ENCODE assay signal across 21 mouse cellular contexts in genomic region chr1:59878098-59878497, GRCm38 (mm10).
"Had no signal": no experiment of that assay in that cellular context is flagged by ENCODE, and none has a peak within 500 bp of the region (broad histone marks: within the 10 kb centered on the region; RNA-seq: fewer than 3 reads in every experiment).

No protein-coding gene starts in this region.

- H3K9me3 ChIP-seq: limb, embryonic 12.5 days; limb, embryonic 15.5 days; midbrain, embryonic 12.5 days; midbrain, embryonic 15.5 days; neural tube, embryonic 12.5 days; neural tube, embryonic 15.5 days had no signal

- H3K4me3 ChIP-seq: limb, embryonic 12.5 days; limb, embryonic 15.5 days; midbrain, embryonic 12.5 days; midbrain, embryonic 15.5 days; neural tube, embryonic 12.5 days; neural tube, embryonic 15.5 days had no signal

- ATAC-seq: liver, postnatal 0 days; lung, postnatal 0 days; midbrain, embryonic 15.5 days had no signal

- H3K27ac ChIP-seq: limb, embryonic 12.5 days; limb, embryonic 15.5 days; liver, embryonic 14.5 days; macrophage; midbrain, embryonic 12.5 days; midbrain, embryonic 15.5 days; neural tube, embryonic 12.5 days; neural tube, embryonic 15.5 days; stomach, postnatal 0 days had no signal

- H3K9ac ChIP-seq: limb, embryonic 12.5 days; limb, embryonic 15.5 days; liver, embryonic 14.5 days; liver, postnatal 0 days; lung, embryonic 14.5 days; midbrain, embryonic 12.5 days; midbrain, embryonic 15.5 days; neural tube, embryonic 12.5 days; neural tube, embryonic 15.5 days had no signal

- DNase-seq: kidney, postnatal 14 days; kidney, postnatal 4 days; left cerebral cortex, postnatal 4 days; liver, postnatal 0 days; lung, embryonic 14.5 days; right cerebral cortex, adult 18-20 months; right cerebral cortex, postnatal 14 days; right cerebral cortex, postnatal 4 days; thymus, postnatal 14 days; thymus, postnatal 4 days had no signal

- H3K27me3 ChIP-seq: limb, embryonic 12.5 days; limb, embryonic 15.5 days; midbrain, embryonic 12.5 days; midbrain, embryonic 15.5 days; neural tube, embryonic 12.5 days; neural tube, embryonic 15.5 days had no signal

- H3K4me1 ChIP-seq: limb, embryonic 12.5 days; limb, embryonic 15.5 days; midbrain, embryonic 12.5 days; midbrain, embryonic 15.5 days; neural tube, embryonic 12.5 days; neural tube, embryonic 15.5 days had no signal

- H3K4me2 ChIP-seq: limb, embryonic 12.5 days; limb, embryonic 15.5 days; liver, embryonic 11.5 days; lung, embryonic 14.5 days; midbrain, embryonic 12.5 days; midbrain, embryonic 15.5 days; neural tube, embryonic 12.5 days; neural tube, embryonic 15.5 days had no signal
